Mouse (Mus musculus) monocyte, adult 5-6 weeks (primary cell): ENCODE data around the gene Adgrg6. TPM values are rescaled to one million over a fixed set of nuclear protein-coding genes. Genes with fewer than 3 reads are reported as not detected.

Source experiments
- ATAC-seq: fragments of 153-309, 156-312 bp; replicated peaks from 2 replicates; pipeline ENCODE4 v1.8.0; 2017; ENCODE audit warnings: mild to moderate bottlenecking; ENCODE audit not compliant: low TSS enrichment, insufficient number of reproducible peaks, severe bottlenecking, poor library complexity, low FRiP score
- total RNA-seq: library from RNA; stranded (forward); fragments of 200-1000, 200-491, 200-594 nt; gene quantifications from 3 replicates; pipeline ENCODE4 v1.2.3, GENCODE M21; 2017

Gene Adgrg6
- total RNA-seq, 1 experiment from 2014 or later, result 0.48 TPM

- no peak for ATAC-seq
These were observed 95.4 kb downstream of the Adgrg6 start for GRCm38 (mm10) chr10:14450073-14450472.

- no peak for ATAC-seq
These were observed 99.7 kb downstream of the Adgrg6 start for GRCm38 (mm10) chr10:14445590-14446291.

GRCm38 (mm10) chr10:14440860-14441579, 104.4 kb downstream of the Adgrg6 start:
- ATAC-seq, result no peak

GRCm38 (mm10) chr10:14404070-14404469, 141.4 kb downstream of the Adgrg6 start:
- no peak for ATAC-seq

- ATAC-seq, result no peak
These were observed 143.7 kb downstream of the Adgrg6 start for GRCm38 (mm10) chr10:14401744-14402143.

- ATAC-seq, result 0 out of 2 replicates have a peak, but pooled peaks have one; percentile 53
These were observed 154.3 kb downstream of the Adgrg6 start for GRCm38 (mm10) chr10:14391025-14391639.

- ATAC-seq, result no peak
These were observed 159.9 kb downstream of the Adgrg6 start for GRCm38 (mm10) chr10:14385574-14385973.

- ATAC-seq, result no peak
These were observed 180.3 kb downstream of the Adgrg6 start for GRCm38 (mm10) chr10:14365065-14365589.

- no peak for ATAC-seq
These were observed 182.2 kb downstream of the Adgrg6 start for GRCm38 (mm10) chr10:14363226-14363625.

- ATAC-seq, result no peak
These were observed 187.2 kb downstream of the Adgrg6 start for GRCm38 (mm10) chr10:14358271-14358670.

Other genes starting within 250 kb of the Adgrg6 start
- gene Vta1, start 159.9 kb upstream of the Adgrg6 start, total RNA-seq, result 60.8 to 137 TPM (median 65.9 TPM) in 3 replicates
- gene Nmbr, start 159.9 kb upstream of the Adgrg6 start, total RNA-seq, result 2.9 TPM in 1 of 3 replicates, not detected in the others
- not detected in 3 replicates for gene Gje1, start 172.6 kb upstream of the Adgrg6 start, total RNA-seq